Mouse (Mus musculus) lung, postnatal 0 days (tissue): ENCODE data around the gene Mgat4a. TPM values are rescaled to one million over a fixed set of nuclear protein-coding genes. Genes with fewer than 3 reads are reported as not detected.

ENCODE experiments used
- ATAC-seq: fragments of 200-750 bp; cut with Nextera tagmentation; 2 replicates; pipeline ENCODE4 v1.8.0; 2017; ENCODE audit warnings: moderate library complexity
- DNase-seq: peaks from one replicate; pipeline ENCODE4 v3.0.0-alpha.2; 2016; ENCODE audit warnings: low spot score
- H3K27ac ChIP-seq: fragments of 300-500 bp; sonication (generic); 2 replicates; pipeline ENCODE4 v1.5.1; 2014; ENCODE audit warnings: antibody characterized with exemption, mild to moderate bottlenecking, low read length, mixed read lengths
- H3K27me3 ChIP-seq: fragments of 300-500 bp; sonication (generic); replicated peaks from 2 replicates; pipeline ENCODE4 v1.6.1; 2014; ENCODE audit warnings: low read length, mixed read lengths; ENCODE audit not compliant: insufficient read depth
- H3K36me3 ChIP-seq: fragments of 300-500 bp; sonication (generic); 2 replicates; pipeline ENCODE4 v1.6.1; 2014; ENCODE audit warnings: low read length, mixed read lengths; ENCODE audit not compliant: insufficient read depth
- H3K4me1 ChIP-seq: fragments of 300-500 bp; sonication (generic); 2 replicates; pipeline ENCODE4 v1.6.1; 2014; ENCODE audit warnings: antibody characterized with exemption, low read depth, low read length, mixed read lengths; ENCODE audit not compliant: insufficient read depth
- H3K4me2 ChIP-seq: fragments of 300-500 bp; sonication (generic); replicated peaks from 2 replicates; pipeline ENCODE4 v1.6.1; 2014; ENCODE audit warnings: low read depth, mild to moderate bottlenecking, low read length, moderate library complexity, mixed read lengths
- H3K4me3 ChIP-seq: fragments of 300-500 bp; sonication (generic); 2 replicates; pipeline ENCODE4 v1.5.1; 2014; ENCODE audit warnings: low read depth, low read length
- H3K9ac ChIP-seq: fragments of 300-500 bp; sonication (generic); replicated peaks from 2 replicates; pipeline ENCODE4 v1.6.1; 2014; ENCODE audit warnings: low read depth, mild to moderate bottlenecking
- H3K9me3 ChIP-seq: fragments of 300-500 bp; sonication (generic); 2 replicates; pipeline ENCODE4 v1.6.1; 2016; ENCODE audit warnings: low read length, mixed read lengths
- CTCF ChIP-seq: IDR thresholded peaks from 2 replicates; pipeline ENCODE4 v1.5.1; 2016; ENCODE audit warnings: antibody characterized with exemption, mild to moderate bottlenecking
- EP300 ChIP-seq: IDR thresholded peaks from 2 replicates; pipeline ENCODE4 v1.6.1; 2016; ENCODE audit warnings: antibody characterized with exemption, mild to moderate bottlenecking, control low read depth
- WGBS: fragments of 180-500 bp; shearing (Covaris S2); extraction: QIAGEN DNeasy Blood & Tissue Kit; methylation state at CpG from one replicate; pipeline ENCODE4 v1.1.7; 2014; 5-methylcytosine and 5-hydroxymethylcytosine counted together
- polyA plus RNA-seq: library from polyadenylated mRNA; unstranded; fragments of >200 nt; fragmentation: Nextera tagmentation; extraction: Ambion mirVana; gene quantifications from 2 replicates; pipeline ENCODE4 v1.2.1, GENCODE M21; 2015

Gene Mgat4a
- polyA plus RNA-seq, 1 experiment from 2014 or later, result 5.4 TPM

- H3K9me3 ChIP-seq, result no peaks in the 10 kb centered on the region
- H3K36me3 ChIP-seq, result no peaks in the 10 kb centered on the region
- peak; percentile 29 for DNase-seq
- H3K27me3 ChIP-seq, result no peaks in the 10 kb centered on the region
- peak overlapping the region; percentile 99 for H3K4me2 ChIP-seq
- H3K4me1 ChIP-seq, result no peaks in the 10 kb centered on the region
- peak; percentile 73 for ATAC-seq
- TF ChIP-seq EP300 (no peak), CTCF (no peak)
- 3% methylated on average over 23 of the region's 47 CpGs for WGBS
- peak overlapping the region; percentile 52 for H3K9ac ChIP-seq
- H3K4me3 ChIP-seq, result peak overlapping the region; percentile 80
- H3K27ac ChIP-seq, result no peak overlapping the region
These were observed 627 bp downstream of the Mgat4a start for GRCm38 (mm10) chr1:37539968-37540809.

GRCm38 (mm10) chr1:37534532-37535108 is 6.2 kb downstream of the Mgat4a start:
- DNase-seq (no peak), ATAC-seq (no peak)
- H3K27ac ChIP-seq, result no peak overlapping the region
- no peak overlapping the region for H3K4me3 ChIP-seq
- WGBS, result 56% methylated on average over 5 of the region's 5 CpGs
- H3K36me3 ChIP-seq, result no peaks in the 10 kb centered on the region
- H3K4me1 ChIP-seq, result no peaks in the 10 kb centered on the region
- H3K9me3 ChIP-seq, result no peaks in the 10 kb centered on the region
- no peak overlapping the region for H3K9ac ChIP-seq
- H3K4me2 ChIP-seq, result no peak overlapping the region
- TF ChIP-seq EP300, result no peak
- TF ChIP-seq CTCF, result no peak
- no peaks in the 10 kb centered on the region for H3K27me3 ChIP-seq

- Histone ChIP-seq H3K9ac (no peak overlapping the region), H3K27ac (no peak overlapping the region), H3K36me3 (no peaks in the 10 kb centered on the region), H3K27me3 (no peaks in the 10 kb centered on the region), H3K9me3 (no peaks in the 10 kb centered on the region), H3K4me2 (no peak overlapping the region), H3K4me3 (no peak overlapping the region), H3K4me1 (no peaks in the 10 kb centered on the region)
- WGBS, result 98% methylated on average over 7 of the region's 7 CpGs
- DNase-seq (no peak), ATAC-seq (no peak)
- no peak for TF ChIP-seq EP300
- TF ChIP-seq CTCF, result no peak
These were observed 7.6 kb downstream of the Mgat4a start for GRCm38 (mm10) chr1:37533181-37533580.

DNA sequence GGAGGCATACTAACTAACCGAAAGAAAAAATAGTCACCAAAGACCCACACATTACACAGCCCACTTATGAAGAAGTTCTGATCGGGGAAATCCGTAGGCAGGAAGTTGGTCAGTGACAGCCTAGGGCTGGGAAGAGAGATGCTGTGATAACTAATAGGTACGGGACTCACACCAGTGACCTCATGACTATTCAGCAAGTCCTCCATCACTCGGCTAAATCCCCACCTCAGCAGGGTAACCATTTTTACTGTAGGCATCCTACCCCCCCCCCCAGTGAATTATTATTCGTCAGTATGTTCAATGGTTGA is 8.3 kb downstream of the Mgat4a start:
- H3K27me3 ChIP-seq, result no peaks in the 10 kb centered on the region
- H3K9me3 ChIP-seq, result no peaks in the 10 kb centered on the region
- H3K4me1 ChIP-seq, result no peaks in the 10 kb centered on the region
- H3K4me2 ChIP-seq, result no peak overlapping the region
- no peaks in the 10 kb centered on the region for H3K36me3 ChIP-seq
- H3K9ac ChIP-seq, result no peak overlapping the region
- no peak overlapping the region for H3K4me3 ChIP-seq
- TF ChIP-seq CTCF, result no peak
- TF ChIP-seq EP300, result no peak
- WGBS, result 75% methylated on average over 6 of the region's 6 CpGs
- no peak overlapping the region for H3K27ac ChIP-seq
- no peak for DNase-seq
- no peak for ATAC-seq

- WGBS, result 91% methylated on average over 12 of the region's 12 CpGs
- Histone ChIP-seq H3K4me3 (no peak overlapping the region), H3K4me1 (no peaks in the 10 kb centered on the region), H3K9me3 (no peaks in the 10 kb centered on the region), H3K27me3 (no peaks in the 10 kb centered on the region), H3K4me2 (no peak overlapping the region), H3K27ac (no peak overlapping the region), H3K9ac (no peak overlapping the region), H3K36me3 (no peaks in the 10 kb centered on the region)
- DNase-seq (no peak), ATAC-seq (no peak)
- no peak for TF ChIP-seq CTCF
- no peak for TF ChIP-seq EP300
These were observed 8.9 kb downstream of the Mgat4a start for GRCm38 (mm10) chr1:37531654-37532532.

GRCm38 (mm10) chr1:37530061-37530460 is 10.8 kb downstream of the Mgat4a start:
- H3K4me3 ChIP-seq, result no peak overlapping the region
- H3K27me3 ChIP-seq, result no peaks in the 10 kb centered on the region
- ATAC-seq, result peak; percentile 38; the same call in 1 of the 2 replicates
- WGBS, result 42% methylated on average over 8 of the region's 8 CpGs
- H3K4me1 ChIP-seq, result no peaks in the 10 kb centered on the region
- no peaks in the 10 kb centered on the region for H3K36me3 ChIP-seq
- H3K4me2 ChIP-seq, result no peak overlapping the region
- peak; percentile 39 for DNase-seq
- no peak overlapping the region for H3K27ac ChIP-seq
- no peak for TF ChIP-seq EP300
- TF ChIP-seq CTCF, result no peak
- no peak overlapping the region for H3K9ac ChIP-seq
- H3K9me3 ChIP-seq, result no peaks in the 10 kb centered on the region
